Mouse (Mus musculus): ENCODE measurements around the gene Kcnj1.

Gene Kcnj1

DNA sequence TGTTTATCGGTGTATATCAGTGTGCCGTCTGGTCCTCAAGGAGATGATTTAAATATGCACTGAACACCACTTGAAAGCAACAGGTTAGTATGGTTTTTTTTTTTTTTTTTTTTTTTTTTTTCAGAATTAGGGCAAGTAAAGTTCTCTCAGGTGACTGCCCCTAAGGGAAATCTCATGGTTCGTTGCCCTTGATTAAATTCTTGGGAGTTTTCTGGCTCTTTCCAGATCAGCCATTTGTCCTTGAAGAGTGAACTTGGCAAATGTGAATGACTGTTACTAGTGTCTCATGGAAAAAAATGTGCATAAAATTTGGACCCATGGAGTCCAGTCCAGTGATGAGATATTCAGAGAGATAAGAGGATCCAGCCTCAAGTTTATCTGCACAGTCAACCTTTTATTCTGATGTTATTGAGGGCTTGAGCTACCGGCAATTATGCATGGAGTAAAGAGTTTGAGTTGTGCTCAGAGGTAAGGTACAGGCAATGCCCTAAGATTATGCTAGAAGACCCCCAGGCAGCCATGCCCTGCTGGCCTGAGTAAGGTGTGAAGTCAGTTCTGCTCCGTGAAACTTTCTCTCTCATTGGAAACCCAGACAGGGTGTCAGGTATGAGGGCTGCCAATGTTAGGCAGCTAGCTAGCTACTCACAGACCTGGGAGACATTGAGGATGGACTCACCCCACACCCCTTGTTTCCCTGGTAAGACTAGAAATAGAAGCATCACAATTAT lies 4.7 kb downstream of the Kcnj1 start:
- Histone ChIP-seq H3K27me3 (ENCODE audit: insufficient read depth, low read length) (peaks cover 29% of the 10 kb centered on the region), H3K4me3 (replicated peaks; ENCODE audit: low read length) (no peak overlapping the region), H3K9me3 (ENCODE audit: low read length) (no peaks in the 10 kb centered on the region), H3K36me3 (ENCODE audit: insufficient read depth, low read length) (no peaks in the 10 kb centered on the region), H3K4me1 (replicated peaks; ENCODE audit: low read depth, low read length) (peaks cover 19% of the 10 kb centered on the region)
- TF ChIP-seq NANOG (IDR thresholded peaks at IDR 0.05; ENCODE audit: borderline replicate concordance, low read length) (no peak), CTCF (conservative IDR thresholded peaks at IDR 0.05; ENCODE audit: low read length) (no peak), POU5F1 (IDR thresholded peaks at IDR 0.05; ENCODE audit: borderline replicate concordance, low read length) (no peak)

DNA sequence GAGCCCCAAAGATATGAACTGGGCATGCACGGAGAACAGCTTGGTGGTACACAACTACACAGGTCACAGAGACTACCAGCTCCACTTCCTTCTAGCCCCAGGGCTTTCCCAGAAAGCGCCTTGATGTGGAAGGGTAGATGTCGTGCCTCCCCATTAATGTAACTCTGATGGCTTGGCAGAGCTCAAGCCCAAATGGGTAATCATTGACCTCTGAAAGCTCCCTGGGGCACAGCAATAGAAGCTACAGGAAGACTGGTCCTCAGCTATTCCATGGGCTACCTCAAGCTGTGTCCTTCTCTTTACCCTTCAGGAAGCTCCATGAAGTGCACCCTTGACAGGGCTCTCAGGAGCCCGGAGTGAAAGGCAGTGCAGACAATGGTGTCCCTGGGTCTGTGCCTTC lies 12.6 kb downstream of the Kcnj1 start:
- no peaks in the 10 kb centered on the region for H3K4me1 ChIP-seq (replicated peaks; ENCODE audit: low read depth, low read length)
- TF ChIP-seq CTCF (conservative IDR thresholded peaks at IDR 0.05; ENCODE audit: low read length), result no peak
- no peak for TF ChIP-seq NANOG (IDR thresholded peaks at IDR 0.05; ENCODE audit: borderline replicate concordance, low read length)
- no peak for TF ChIP-seq POU5F1 (IDR thresholded peaks at IDR 0.05; ENCODE audit: borderline replicate concordance, low read length)
- no peaks in the 10 kb centered on the region for H3K9me3 ChIP-seq (ENCODE audit: low read length)
- H3K4me3 ChIP-seq (replicated peaks; ENCODE audit: low read length), result no peak overlapping the region
- H3K36me3 ChIP-seq (ENCODE audit: insufficient read depth, low read length), result no peaks in the 10 kb centered on the region
- H3K27me3 ChIP-seq (ENCODE audit: insufficient read depth, low read length), result peaks cover 31% of the 10 kb centered on the region

DNA sequence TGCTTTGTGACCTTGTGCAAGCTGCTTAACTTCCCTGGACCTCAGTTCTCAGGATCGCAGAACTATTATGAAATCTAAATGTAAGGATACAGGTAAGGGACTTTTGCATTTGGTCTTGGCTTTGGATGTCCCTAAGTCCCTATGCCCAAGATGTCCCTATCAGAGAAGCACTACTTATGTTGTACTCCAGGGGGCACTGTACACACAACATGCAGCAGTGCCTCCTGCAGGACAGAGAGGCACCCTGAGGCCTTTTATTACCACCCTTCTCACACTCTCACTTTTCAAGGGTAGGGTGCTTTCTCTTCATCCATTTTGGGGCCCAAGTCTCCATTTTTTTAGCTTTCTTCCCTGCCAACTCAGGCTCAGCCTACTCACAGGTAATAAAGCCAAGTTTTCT lies 15.8 kb downstream of the Kcnj1 start:
- Histone ChIP-seq H3K4me1 (replicated peaks; ENCODE audit: low read depth, low read length) (no peaks in the 10 kb centered on the region), H3K4me3 (replicated peaks; ENCODE audit: low read length) (no peak overlapping the region), H3K36me3 (ENCODE audit: insufficient read depth, low read length) (no peaks in the 10 kb centered on the region), H3K9me3 (ENCODE audit: low read length) (no peaks in the 10 kb centered on the region), H3K27me3 (ENCODE audit: insufficient read depth, low read length) (peaks cover 42% of the 10 kb centered on the region)
- TF ChIP-seq POU5F1 (IDR thresholded peaks at IDR 0.05; ENCODE audit: borderline replicate concordance, low read length) (no peak), CTCF (conservative IDR thresholded peaks at IDR 0.05; ENCODE audit: low read length) (peak; percentile 67), NANOG (IDR thresholded peaks at IDR 0.05; ENCODE audit: borderline replicate concordance, low read length) (no peak)

DNA sequence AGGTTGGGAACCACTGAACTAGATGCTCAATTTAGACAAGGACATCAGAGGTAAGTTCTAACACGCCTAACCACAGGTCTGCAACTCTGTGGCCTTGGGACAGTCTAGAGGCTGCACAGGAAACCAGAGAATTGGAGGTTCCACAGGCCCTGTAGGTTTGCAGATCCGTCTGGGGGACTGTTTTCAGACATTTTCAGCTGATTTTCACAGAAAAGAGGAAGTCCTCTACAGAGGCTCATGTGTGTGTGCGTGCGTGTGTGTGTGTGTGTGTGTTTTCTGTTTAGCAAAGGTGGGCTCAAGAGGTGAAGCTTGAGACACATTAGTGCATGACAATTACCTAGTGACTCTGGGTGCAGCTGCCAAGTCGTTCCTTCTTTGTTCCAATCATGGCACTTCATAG lies 18.8 kb downstream of the Kcnj1 start:
- no peaks in the 10 kb centered on the region for H3K9me3 ChIP-seq (ENCODE audit: low read length)
- no peak overlapping the region for H3K4me3 ChIP-seq (replicated peaks; ENCODE audit: low read length)
- H3K27me3 ChIP-seq (ENCODE audit: insufficient read depth, low read length), result peaks cover 31% of the 10 kb centered on the region
- H3K4me1 ChIP-seq (replicated peaks; ENCODE audit: low read depth, low read length), result no peaks in the 10 kb centered on the region
- H3K36me3 ChIP-seq (ENCODE audit: insufficient read depth, low read length), result no peaks in the 10 kb centered on the region
- TF ChIP-seq CTCF (conservative IDR thresholded peaks at IDR 0.05; ENCODE audit: low read length), result no peak
- no peak for TF ChIP-seq POU5F1 (IDR thresholded peaks at IDR 0.05; ENCODE audit: borderline replicate concordance, low read length)
- TF ChIP-seq NANOG (IDR thresholded peaks at IDR 0.05; ENCODE audit: borderline replicate concordance, low read length), result no peak

DNA sequence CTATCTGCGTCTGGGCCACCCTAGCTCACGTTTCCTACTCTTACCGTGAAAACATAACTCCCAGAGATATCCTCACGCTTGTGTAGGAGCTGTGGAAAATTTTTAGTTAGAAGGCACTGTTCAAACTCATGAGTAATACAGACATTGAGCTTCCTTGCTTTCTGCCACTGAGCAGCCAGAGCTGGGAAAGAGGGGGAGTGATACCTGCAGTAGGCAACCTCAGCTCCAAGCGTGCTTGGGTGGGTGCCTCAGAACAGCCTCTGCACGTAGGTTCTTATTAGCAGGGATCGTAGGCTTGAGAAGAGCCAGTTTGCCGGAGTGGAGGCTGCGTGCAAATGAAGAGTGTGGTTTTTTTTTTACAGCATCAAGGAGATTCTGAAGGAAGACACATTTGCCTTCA lies 19.4 kb downstream of the Kcnj1 start:
- Histone ChIP-seq H3K4me1 (replicated peaks; ENCODE audit: low read depth, low read length) (no peaks in the 10 kb centered on the region), H3K36me3 (ENCODE audit: insufficient read depth, low read length) (no peaks in the 10 kb centered on the region), H3K27me3 (ENCODE audit: insufficient read depth, low read length) (peaks cover 30% of the 10 kb centered on the region), H3K4me3 (replicated peaks; ENCODE audit: low read length) (no peak overlapping the region), H3K9me3 (ENCODE audit: low read length) (no peaks in the 10 kb centered on the region)
- no peak for TF ChIP-seq CTCF (conservative IDR thresholded peaks at IDR 0.05; ENCODE audit: low read length)
- TF ChIP-seq POU5F1 (IDR thresholded peaks at IDR 0.05; ENCODE audit: borderline replicate concordance, low read length), result no peak
- no peak for TF ChIP-seq NANOG (IDR thresholded peaks at IDR 0.05; ENCODE audit: borderline replicate concordance, low read length)

DNA sequence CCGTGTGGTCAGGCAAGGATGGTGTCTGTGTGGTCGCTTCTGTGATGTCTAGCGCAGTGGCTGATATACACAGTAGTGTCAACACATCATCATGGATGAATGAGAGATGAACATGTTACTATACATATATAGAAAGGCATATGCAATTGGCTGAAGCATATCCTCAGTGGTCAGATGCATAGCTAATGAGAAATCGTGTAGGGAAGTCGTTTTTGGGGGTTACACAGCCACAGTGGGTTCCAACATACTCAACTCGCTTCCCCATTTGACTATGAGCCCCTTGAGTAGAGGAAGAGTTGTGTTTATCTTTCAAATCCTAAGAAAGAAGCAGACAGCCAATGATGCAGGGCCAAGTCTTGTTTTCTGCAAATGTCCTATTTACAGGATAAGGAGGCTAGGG lies 20.4 kb downstream of the Kcnj1 start:
- TF ChIP-seq POU5F1 (IDR thresholded peaks at IDR 0.05; ENCODE audit: borderline replicate concordance, low read length), result no peak
- TF ChIP-seq CTCF (conservative IDR thresholded peaks at IDR 0.05; ENCODE audit: low read length), result no peak
- TF ChIP-seq NANOG (IDR thresholded peaks at IDR 0.05; ENCODE audit: borderline replicate concordance, low read length), result no peak
- H3K36me3 ChIP-seq (ENCODE audit: insufficient read depth, low read length), result no peaks in the 10 kb centered on the region
- no peaks in the 10 kb centered on the region for H3K9me3 ChIP-seq (ENCODE audit: low read length)
- no peaks in the 10 kb centered on the region for H3K4me1 ChIP-seq (replicated peaks; ENCODE audit: low read depth, low read length)
- H3K27me3 ChIP-seq (ENCODE audit: insufficient read depth, low read length), result peaks cover 24% of the 10 kb centered on the region
- H3K4me3 ChIP-seq (replicated peaks; ENCODE audit: low read length), result no peak overlapping the region

DNA sequence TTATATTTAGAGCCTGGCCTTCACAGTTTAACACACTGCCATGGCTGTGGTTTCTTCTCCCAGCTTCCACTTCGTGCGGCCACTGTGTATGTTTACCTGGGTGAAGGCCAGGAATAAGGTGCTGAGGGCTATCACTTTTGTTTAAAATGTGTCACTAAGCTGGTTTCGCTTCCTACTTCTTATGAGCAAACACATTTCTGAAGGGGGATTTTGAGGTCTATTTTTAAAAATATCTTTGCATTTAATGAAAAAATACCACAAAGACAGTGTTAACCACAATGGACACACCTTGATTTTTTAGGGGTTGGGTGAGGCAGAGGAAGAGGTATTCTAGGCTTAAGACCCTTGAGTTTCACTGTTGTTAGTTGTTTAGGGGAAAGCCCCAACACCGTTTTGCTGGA lies 22.5 kb downstream of the Kcnj1 start:
- no peaks in the 10 kb centered on the region for H3K36me3 ChIP-seq (ENCODE audit: insufficient read depth, low read length)
- TF ChIP-seq CTCF (conservative IDR thresholded peaks at IDR 0.05; ENCODE audit: low read length), result no peak
- TF ChIP-seq NANOG (IDR thresholded peaks at IDR 0.05; ENCODE audit: borderline replicate concordance, low read length), result no peak
- no peak for TF ChIP-seq POU5F1 (IDR thresholded peaks at IDR 0.05; ENCODE audit: borderline replicate concordance, low read length)

DNA sequence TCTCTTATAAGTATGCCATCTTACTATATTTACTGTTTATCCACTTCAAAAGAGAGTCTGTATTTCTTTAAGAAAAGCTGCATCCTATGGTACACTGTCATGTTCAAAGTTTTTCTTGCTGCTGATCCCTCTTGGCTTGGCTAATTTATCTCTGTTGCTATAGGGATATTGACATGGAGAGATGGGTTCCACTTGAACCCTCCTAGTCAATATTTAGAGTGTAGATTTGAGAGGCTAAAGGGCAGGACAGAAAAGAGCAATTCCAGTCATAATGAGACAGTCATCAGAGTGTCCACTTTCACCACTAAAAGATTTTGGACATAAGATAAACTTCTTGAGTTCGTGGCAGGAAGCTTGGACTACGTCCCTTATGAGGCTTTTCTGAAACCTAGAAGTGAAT lies 27.9 kb downstream of the Kcnj1 start:
- Histone ChIP-seq H3K36me3 (ENCODE audit: insufficient read depth, low read length) (no peaks in the 10 kb centered on the region), H3K27me3 (ENCODE audit: insufficient read depth, low read length) (no peaks in the 10 kb centered on the region; the same call in 1 of the 2 replicates), H3K9me3 (ENCODE audit: low read length) (no peaks in the 10 kb centered on the region), H3K4me1 (replicated peaks; ENCODE audit: low read depth, low read length) (peaks cover 2% of the 10 kb centered on the region; the same call in 1 of the 2 replicates), H3K4me3 (replicated peaks; ENCODE audit: low read length) (no peak overlapping the region)
- no peak for TF ChIP-seq CTCF (conservative IDR thresholded peaks at IDR 0.05; ENCODE audit: low read length)
- no peak for TF ChIP-seq NANOG (IDR thresholded peaks at IDR 0.05; ENCODE audit: borderline replicate concordance, low read length)
- TF ChIP-seq POU5F1 (IDR thresholded peaks at IDR 0.05; ENCODE audit: borderline replicate concordance, low read length), result no peak

More for the DNA sequence above, 22.5 kb downstream of the Kcnj1 start:
- no peaks in the 10 kb centered on the region for H3K4me1 ChIP-seq (replicated peaks; ENCODE audit: low read depth, low read length)
- no peak overlapping the region for H3K4me3 ChIP-seq (replicated peaks; ENCODE audit: low read length)
- no peaks in the 10 kb centered on the region for H3K9me3 ChIP-seq (ENCODE audit: low read length)
- peaks cover 15% of the 10 kb centered on the region for H3K27me3 ChIP-seq (ENCODE audit: insufficient read depth, low read length)
